Mouse (Mus musculus) small intestine, adult 2 months (tissue): ENCODE measurements around the gene Col9a2. TPM values are rescaled to one million over a fixed set of nuclear protein-coding genes. Genes with fewer than 3 reads are reported as not detected.
A peak's percentile ranks its signal among the peaks of the same experiment; 100 is the strongest.
"Not testable (repeated sequence)": the region's sequence is repeated elsewhere in the genome, so short reads cannot be mapped to it uniquely, and the experiment has no call there.

Experiments
- H3K27ac ChIP-seq: fragments of 200-500 bp; 2 replicates; pipeline ENCODE4 v1.5.1; 2012; ENCODE audit warnings: low read depth, low read length, control low read depth, inconsistent platforms; ENCODE audit not compliant: insufficient read depth
- H3K27me3 ChIP-seq: fragments of 200-500 bp; 2 replicates; pipeline ENCODE4 v1.6.1; 2012; ENCODE audit warnings: mild to moderate bottlenecking, moderate library complexity, low read length, inconsistent platforms; ENCODE audit not compliant: control insufficient read depth, insufficient read depth
- H3K36me3 ChIP-seq: fragments of 200-500 bp; 2 replicates; pipeline ENCODE4 v1.6.1; 2012; ENCODE audit warnings: mild to moderate bottlenecking, low read length, control low read depth, inconsistent platforms; ENCODE audit not compliant: control insufficient read depth, insufficient read depth
- H3K4me1 ChIP-seq: fragments of 200-500 bp; 2 replicates; pipeline ENCODE4 v1.6.1; 2012; ENCODE audit warnings: low read length, inconsistent platforms, mixed read lengths; ENCODE audit not compliant: control insufficient read depth, insufficient read depth, insufficient read length
- H3K4me3 ChIP-seq: fragments of 200-500 bp; 2 replicates; pipeline ENCODE4 v1.5.1; 2012; ENCODE audit warnings: low read depth, mild to moderate bottlenecking, control low read depth, inconsistent platforms, low read length, moderate library complexity
- CTCF ChIP-seq: fragments of 200-500 bp; IDR thresholded peaks from 2 replicates; pipeline ENCODE4 v1.5.1; 2012; ENCODE audit warnings: low read depth, mild to moderate bottlenecking, control low read depth, inconsistent platforms, low read length, moderate library complexity, mixed read lengths; ENCODE audit not compliant: insufficient replicate concordance, insufficient read length; ENCODE audit errors: extremely low read depth
- POLR2A ChIP-seq: fragments of 200-500 bp; IDR thresholded peaks from 2 replicates; pipeline ENCODE4 v1.6.1; 2012; ENCODE audit warnings: low read depth, mild to moderate bottlenecking, control low read depth, inconsistent platforms, low read length, moderate library complexity
- WGBS: fragments of 180-500 bp; shearing (Covaris S2); methylation state at CpG from one replicate; pipeline ENCODE4 v1.1.7; 2018; 5-methylcytosine and 5-hydroxymethylcytosine counted together
- polyA plus RNA-seq: library from polyadenylated mRNA; depleted of rRNA; stranded (reverse); fragments of >200 nt; gene quantifications from 2 replicates; pipeline ENCODE4 v1.2.3, GENCODE M21; 2012

Col9a2 gene
- polyA plus RNA-seq, 1 experiment = 0.18 TPM

GRCm38 (mm10) chr4:121056342-121056741 is 17.2 kb downstream of the Col9a2 start:
- H3K27me3 ChIP-seq = peaks cover 7% of the 10 kb centered on the region
- peaks cover 11% of the 10 kb centered on the region for H3K36me3 ChIP-seq
- TF ChIP-seq CTCF (peak; percentile 56; the same call in 1 of the 2 replicates), POLR2A (no peak)
- H3K27ac ChIP-seq = no peak overlapping the region
- WGBS = 39% methylated on average over 3 of the region's 3 CpGs
- H3K4me1 ChIP-seq = no peaks in the 10 kb centered on the region
- no peak overlapping the region for H3K4me3 ChIP-seq

GRCm38 (mm10) chr4:121057032-121057431 is 17.8 kb downstream of the Col9a2 start:
- Histone ChIP-seq H3K27me3 (peaks cover 7% of the 10 kb centered on the region), H3K4me1 (no peaks in the 10 kb centered on the region), H3K4me3 (no peak overlapping the region), H3K36me3 (peaks cover 12% of the 10 kb centered on the region), H3K27ac (no peak overlapping the region)
- WGBS = 42% methylated on average over 2 of the region's 2 CpGs
- no peak for TF ChIP-seq POLR2A
- no peak for TF ChIP-seq CTCF

- H3K4me3 ChIP-seq, H3K4me1 ChIP-seq, H3K27ac ChIP-seq, H3K27me3 ChIP-seq: not testable (repeated sequence)
- 85% methylated on average over 10 of the region's 10 CpGs for WGBS
- peaks cover 17% of the 10 kb centered on the region for H3K36me3 ChIP-seq
Observed at GRCm38 (mm10) chr4:121059218-121059617, 20.0 kb downstream of the Col9a2 start.

- no peaks in the 10 kb centered on the region for H3K27me3 ChIP-seq
- no peak overlapping the region for H3K4me3 ChIP-seq
- H3K4me1 ChIP-seq = no peaks in the 10 kb centered on the region
- no peak overlapping the region for H3K27ac ChIP-seq
- 58% methylated on average over 2 of the region's 2 CpGs for WGBS
- TF ChIP-seq POLR2A (no peak), CTCF (no peak)
- H3K36me3 ChIP-seq = peaks cover 29% of the 10 kb centered on the region
Observed at GRCm38 (mm10) chr4:121065336-121065735, 26.2 kb downstream of the Col9a2 start.

GRCm38 (mm10) chr4:121074250-121074649 is 35.1 kb downstream of the Col9a2 start:
- no peak for TF ChIP-seq POLR2A
- TF ChIP-seq CTCF = no peak
- Histone ChIP-seq H3K27me3 (no peaks in the 10 kb centered on the region), H3K36me3 (peaks cover 20% of the 10 kb centered on the region), H3K4me1 (no peaks in the 10 kb centered on the region), H3K27ac (no peak overlapping the region), H3K4me3 (no peak overlapping the region)
- 73% methylated on average over 4 of the region's 4 CpGs for WGBS

GRCm38 (mm10) chr4:121077915-121078646 is 38.9 kb downstream of the Col9a2 start:
- no peak for TF ChIP-seq CTCF
- no peak for TF ChIP-seq POLR2A
- no peaks in the 10 kb centered on the region for H3K4me1 ChIP-seq
- H3K4me3 ChIP-seq = no peak overlapping the region
- peaks cover 35% of the 10 kb centered on the region for H3K36me3 ChIP-seq
- no peaks in the 10 kb centered on the region for H3K27me3 ChIP-seq
- 72% methylated on average over 3 of the region's 3 CpGs for WGBS
- H3K27ac ChIP-seq = no peak overlapping the region

GRCm38 (mm10) chr4:121080395-121080794 is 41.2 kb downstream of the Col9a2 start:
- WGBS = 69% methylated on average over 1 of the region's 1 CpGs
- TF ChIP-seq CTCF (no peak), POLR2A (no peak)
- no peaks in the 10 kb centered on the region for H3K4me1 ChIP-seq
- H3K36me3 ChIP-seq = peaks cover 36% of the 10 kb centered on the region
- H3K27ac ChIP-seq = no peak overlapping the region
- H3K4me3 ChIP-seq = no peak overlapping the region
- no peaks in the 10 kb centered on the region for H3K27me3 ChIP-seq
